Mouse (Mus musculus) fat pad, adult 2 months (tissue): Measurements from ENCODE around the gene Hoxa6.

Experiments used
- DNase-seq: peaks from one replicate; pipeline ENCODE4 v3.0.0-alpha.2; 2011; ENCODE audit warnings: low read depth, low spot score; ENCODE audit errors: extremely low read depth

Hoxa6 gene

GRCm38 (mm10) chr6:52241001-52241621, 32.6 kb upstream of the Hoxa6 start:
- no peak for DNase-seq

- DNase-seq: no peak
These were observed 32.0 kb upstream of the Hoxa6 start, which contains the start of gene Hoxa10 for GRCm38 (mm10) chr6:52240389-52241000. TSS of gene Hoxa10 (minus strand) at chr6:52240854.

GRCm38 (mm10) chr6:52239625-52240388, 31.3 kb upstream of the Hoxa6 start:
- no peak for DNase-seq

- no peak for DNase-seq
These were observed 30.5 kb upstream of the Hoxa6 start for GRCm38 (mm10) chr6:52238976-52239375.

GRCm38 (mm10) chr6:52238155-52238545, 29.6 kb upstream of the Hoxa6 start:
- no peak for DNase-seq

GRCm38 (mm10) chr6:52237346-52238154, 29.0 kb upstream of the Hoxa6 start:
- no peak for DNase-seq

GRCm38 (mm10) chr6:52236806-52237205, 28.3 kb upstream of the Hoxa6 start:
- no peak for DNase-seq

GRCm38 (mm10) chr6:52235866-52236265, 27.3 kb upstream of the Hoxa6 start:
- no peak for DNase-seq

- no peak for DNase-seq
These were observed 26.7 kb upstream of the Hoxa6 start for GRCm38 (mm10) chr6:52235267-52235666.

- DNase-seq: no peak
These were observed 26.1 kb upstream of the Hoxa6 start for GRCm38 (mm10) chr6:52234428-52235140.

- no peak for DNase-seq
These were observed 25.3 kb upstream of the Hoxa6 start for GRCm38 (mm10) chr6:52233546-52234427.

GRCm38 (mm10) chr6:52232984-52233545, 24.5 kb upstream of the Hoxa6 start:
- no peak for DNase-seq

GRCm38 (mm10) chr6:52232568-52232965, 24.0 kb upstream of the Hoxa6 start:
- DNase-seq: no peak

GRCm38 (mm10) chr6:52231885-52232567, 23.5 kb upstream of the Hoxa6 start:
- DNase-seq: no peak

GRCm38 (mm10) chr6:52230516-52231165, 22.1 kb upstream of the Hoxa6 start, which contains the start of gene Hoxa9:
TSS of gene Hoxa9 (minus strand) at chr6:52231089.
- no peak for DNase-seq

GRCm38 (mm10) chr6:52229558-52230416, 21.3 kb upstream of the Hoxa6 start:
- DNase-seq: no peak
